Mouse (Mus musculus) layer of hippocampus, adult 2 months (tissue): ENCODE measurements around the gene Ssh2. TPM values are rescaled to one million over a fixed set of nuclear protein-coding genes. Genes with fewer than 3 reads are reported as not detected.

Experiments used
- DNase-seq, 2 experiments: peaks; one replicate each; pipeline ENCODE4 v3.0.0; 2022; ENCODE audit warnings: low spot score in 2 of 2
- H3K27ac ChIP-seq: fragments of 200-600 bp; 2 replicates; pipeline ENCODE4 v1.8.1; 2022
- H3K4me3 ChIP-seq: fragments of 200-600 bp; 2 replicates; pipeline ENCODE4 v1.8.1; 2022; ENCODE audit warnings: mild to moderate bottlenecking
- CTCF ChIP-seq: fragments of 200-600 bp; conservative IDR thresholded peaks from 2 replicates; pipeline ENCODE4 v1.8.1; 2022; ENCODE audit warnings: antibody characterized with exemption, mild to moderate bottlenecking, moderate library complexity
- total RNA-seq, 2 experiments: library from RNA; stranded (reverse); gene quantifications; 2 replicates each; pipeline ENCODE4 v1.2.3; 2021

Ssh2 gene
- total RNA-seq, 2 experiments from 2014 or later, result 33.6 to 35.9 TPM

- Histone ChIP-seq H3K27ac (no peak overlapping the region), H3K4me3 (no peak overlapping the region)
- no peak for TF ChIP-seq CTCF
- no peak for DNase-seq
Measured at GRCm38 (mm10) chr11:77195360-77196109, 20.6 kb upstream of the Ssh2 start.

- no peak overlapping the region for H3K4me3 ChIP-seq
- no peak for DNase-seq
- TF ChIP-seq CTCF, result no peak
- no peak overlapping the region for H3K27ac ChIP-seq
Measured at GRCm38 (mm10) chr11:77196181-77197143, 19.6 kb upstream of the Ssh2 start.

- no peak overlapping the region for H3K27ac ChIP-seq
- DNase-seq, result no peak
- no peak overlapping the region for H3K4me3 ChIP-seq
- TF ChIP-seq CTCF, result no peak
Measured at GRCm38 (mm10) chr11:77199636-77200035, 16.5 kb upstream of the Ssh2 start.

GRCm38 (mm10) chr11:77200703-77201102 is 15.4 kb upstream of the Ssh2 start:
- no peak overlapping the region for H3K27ac ChIP-seq
- no peak for TF ChIP-seq CTCF
- DNase-seq, result no peak

GRCm38 (mm10) chr11:77214142-77214692 is 1.9 kb upstream of the Ssh2 start:
- DNase-seq, result no peak
- Histone ChIP-seq H3K27ac (no peak overlapping the region), H3K4me3 (no peak overlapping the region)
- no peak for TF ChIP-seq CTCF

More at GRCm38 (mm10) chr11:77200703-77201102, 15.4 kb upstream of the Ssh2 start:
- H3K4me3 ChIP-seq, result no peak overlapping the region

- TF ChIP-seq CTCF, result peak; percentile 92
- peak; percentile 62 to 68 for DNase-seq
- peak overlapping the region; percentile 98; the same call in 1 of the 2 replicates for H3K27ac ChIP-seq
- H3K4me3 ChIP-seq, result peak overlapping the region; percentile 85
Measured at GRCm38 (mm10) chr11:77214755-77215154, 1.3 kb upstream of the Ssh2 start.

- Histone ChIP-seq H3K4me3 (peak overlapping the region; percentile 85), H3K27ac (peak overlapping the region; percentile 98)
- no peak for TF ChIP-seq CTCF
- DNase-seq, result no peak
Measured at GRCm38 (mm10) chr11:77215483-77215882, 604 bp upstream of the Ssh2 start.

GRCm38 (mm10) chr11:77216761-77217130 is 659 bp downstream of the Ssh2 start:
- no peak for TF ChIP-seq CTCF
- Histone ChIP-seq H3K4me3 (peak overlapping the region; percentile 85), H3K27ac (peak overlapping the region; percentile 98)
- peak in 1 of 2 experiments; percentile 38 for DNase-seq

GRCm38 (mm10) chr11:77230765-77231164 is 14.7 kb downstream of the Ssh2 start:
- TF ChIP-seq CTCF, result no peak
- no peak overlapping the region for H3K4me3 ChIP-seq
- no peak for DNase-seq
- no peak overlapping the region for H3K27ac ChIP-seq

- H3K4me3 ChIP-seq, result no peak overlapping the region
- no peak overlapping the region for H3K27ac ChIP-seq
- no peak for TF ChIP-seq CTCF
- DNase-seq, result no peak
Measured at GRCm38 (mm10) chr11:77231514-77231913, 15.4 kb downstream of the Ssh2 start.

- no peak for DNase-seq
- no peak for TF ChIP-seq CTCF
- no peak overlapping the region for H3K27ac ChIP-seq
- H3K4me3 ChIP-seq, result no peak overlapping the region
Measured at GRCm38 (mm10) chr11:77235267-77235666, 19.2 kb downstream of the Ssh2 start.

GRCm38 (mm10) chr11:77239658-77240345 is 23.7 kb downstream of the Ssh2 start:
- Histone ChIP-seq H3K4me3 (no peak overlapping the region), H3K27ac (no peak overlapping the region)
- TF ChIP-seq CTCF, result no peak
- no peak for DNase-seq
